Comparison of ENCODE assay signal across 13 mouse cellular contexts in the genomic region with DNA sequence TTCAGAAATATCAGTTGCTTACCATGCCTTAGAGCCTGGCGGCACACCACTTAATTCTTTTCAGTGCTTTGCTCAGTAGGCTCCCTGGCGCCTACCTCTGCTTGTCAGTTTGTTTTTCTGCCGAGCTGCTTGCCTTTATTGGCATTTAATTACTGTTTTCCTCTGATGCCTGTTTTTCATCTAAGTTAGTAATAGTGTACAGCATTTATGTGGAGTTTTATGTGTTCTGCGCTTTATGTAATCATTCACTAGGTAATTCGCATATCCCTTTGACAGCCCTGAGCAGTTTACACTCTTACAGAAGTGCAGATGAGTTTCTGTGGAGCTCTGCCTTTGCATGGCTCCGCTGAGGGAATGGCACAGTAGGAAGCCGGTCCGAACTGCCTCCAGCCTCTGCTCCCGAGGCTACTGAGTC.
A peak's percentile ranks its signal among the peaks of the same experiment; 100 is the strongest.
DNase-seq lines count a peak whose midpoint lies in the region; ATAC-seq and TF ChIP-seq lines count a peak whose summit lies in the region.
"Had no signal": no experiment of that assay in that cellular context is flagged by ENCODE, and none has a peak within 500 bp of the region (broad histone marks: within the 10 kb centered on the region; RNA-seq: fewer than 3 reads in every experiment).

No protein-coding gene starts in this region.

- no peak for ATAC-seq in heart, postnatal 0 days (ENCODE audit: insufficient read depth, low read depth)
- ATAC-seq in intestine, postnatal 0 days = no peak

- no peaks in the 10 kb centered on the region for H3K9me3 ChIP-seq in heart, postnatal 0 days (replicated peaks; ENCODE audit: control insufficient read depth, low read length)
- no peaks in the 10 kb centered on the region for H3K9me3 ChIP-seq in ES-E14 (ENCODE audit: control insufficient read depth, insufficient read depth, low read depth, low read length)
- no peaks in the 10 kb centered on the region for H3K9me3 ChIP-seq in intestine, postnatal 0 days (ENCODE audit: control insufficient read depth)
- H3K9me3 ChIP-seq: neural tube, embryonic 12.5 days had no signal

- no peaks in the 10 kb centered on the region for H3K27me3 ChIP-seq in heart, postnatal 0 days (ENCODE audit: control insufficient read depth, insufficient read depth, low read length)
- no peaks in the 10 kb centered on the region for H3K27me3 ChIP-seq in heart, adult 2 months (ENCODE audit: control insufficient read depth, insufficient read depth, low read length)
- H3K27me3 ChIP-seq in intestine, postnatal 0 days (replicated peaks; ENCODE audit: control insufficient read depth, insufficient read depth, low read length) = no peaks in the 10 kb centered on the region
- H3K27me3 ChIP-seq: neural tube, embryonic 12.5 days had no signal

- no peak for TF ChIP-seq EP300 in heart, postnatal 0 days (IDR thresholded peaks at IDR 0.05; ENCODE audit: low read depth)
- no peak for TF ChIP-seq EP300 in heart, adult 2 months (IDR thresholded peaks at IDR 0.05; ENCODE audit: insufficient read depth, low read depth, low read length)

- H3K27ac ChIP-seq in heart, postnatal 0 days (ENCODE audit: low read depth) = no peak overlapping the region
- no peak overlapping the region for H3K27ac ChIP-seq in heart, adult 2 months
- H3K27ac ChIP-seq in ES-E14 (ENCODE audit: insufficient read depth, low read depth, low read length, poor library complexity, severe bottlenecking) = no peak overlapping the region
- H3K27ac ChIP-seq in intestine, postnatal 0 days (ENCODE audit: low read depth, low read length) = peak overlapping the region; percentile 58
- H3K27ac ChIP-seq: neural tube, embryonic 12.5 days had no signal

- no peaks in the 10 kb centered on the region for H3K4me1 ChIP-seq in heart, postnatal 0 days (ENCODE audit: control insufficient read depth, insufficient read depth)
- H3K4me1 ChIP-seq in heart, adult 2 months (ENCODE audit: control insufficient read depth, insufficient read depth, low read length) = no peaks in the 10 kb centered on the region
- H3K4me1 ChIP-seq in ES-E14 (ENCODE audit: control insufficient read depth in 2 of 2, insufficient read depth in 2 of 2, low read length in 2 of 2, poor library complexity in 1 of 2) = peaks cover 0 to 5% of the 10 kb centered on the region in 2 experiments; a peak in 2 of 4 replicates
- H3K4me1 ChIP-seq in intestine, postnatal 0 days (replicated peaks; ENCODE audit: control insufficient read depth, insufficient read depth, low read length) = no peaks in the 10 kb centered on the region
- H3K4me1 ChIP-seq: neural tube, embryonic 12.5 days had no signal

- 39% methylated on average over 9 of the region's 9 CpGs for WGBS in heart, postnatal 0 days
- WGBS in heart, adult 2 months = 53% methylated on average over 9 of the region's 9 CpGs
- 16% methylated on average over 9 of the region's 9 CpGs for WGBS in intestine, postnatal 0 days

- no peak overlapping the region for H3K4me3 ChIP-seq in heart, postnatal 0 days (ENCODE audit: low read depth, low read length)
- H3K4me3 ChIP-seq in heart, adult 2 months = no peak overlapping the region
- no peak overlapping the region for H3K4me3 ChIP-seq in ES-E14 (ENCODE audit: insufficient read depth in 1 of 2, low read depth in 1 of 2, low read length in 2 of 2, poor library complexity in 1 of 2, severe bottlenecking in 1 of 2)
- H3K4me3 ChIP-seq in intestine, postnatal 0 days (ENCODE audit: low read depth, low read length) = no peak overlapping the region
- H3K4me3 ChIP-seq: neural tube, embryonic 12.5 days had no signal

- H3K9ac ChIP-seq in heart, postnatal 0 days (replicated peaks; ENCODE audit: low read depth, low read length) = no peak overlapping the region
- H3K9ac ChIP-seq in heart, adult 2 months (ENCODE audit: low read depth, low read length) = no peak overlapping the region
- H3K9ac ChIP-seq in ES-E14 (ENCODE audit: insufficient read depth, low read depth, low read length, poor library complexity, severe bottlenecking) = no peak overlapping the region
- H3K9ac ChIP-seq in intestine, postnatal 0 days (ENCODE audit: low read depth, low read length) = no peak overlapping the region
- H3K9ac ChIP-seq: neural tube, embryonic 12.5 days had no signal

- peaks cover 9% of the 10 kb centered on the region; the same call in 1 of the 2 replicates for H3K36me3 ChIP-seq in heart, postnatal 0 days (replicated peaks; ENCODE audit: control insufficient read depth, insufficient read depth, low read length)
- no peaks in the 10 kb centered on the region for H3K36me3 ChIP-seq in heart, adult 2 months (ENCODE audit: control insufficient read depth, insufficient read depth, low read length)
- H3K36me3 ChIP-seq in ES-E14 (ENCODE audit: control insufficient read depth, insufficient read depth, low read length, poor library complexity, severe bottlenecking) = no peaks in the 10 kb centered on the region
- H3K36me3 ChIP-seq in intestine, postnatal 0 days (ENCODE audit: control insufficient read depth, insufficient read depth) = peaks cover 10% of the 10 kb centered on the region; the same call in 1 of the 2 replicates

- DNase-seq in heart, postnatal 0 days (ENCODE audit: low spot score) = no peak
- DNase-seq in heart, adult 2 months = no peak
- peak; percentile 29 for DNase-seq in ES-E14 (ENCODE audit: low read depth, low spot score)
- peak; percentile 49 for DNase-seq in embryo, embryonic 11 days
- DNase-seq in adrenal gland, adult 18-20 months (ENCODE audit: low spot score in 2 of 2) = no peak
- DNase-seq in lung, postnatal 14 days = no peak
- no peak for DNase-seq in layer of hippocampus, postnatal 10 days (ENCODE audit: low spot score in 2 of 2)
- DNase-seq: adrenal gland, adult 2 months; cerebellum, adult 18-20 months; left cerebral cortex, postnatal 4 days; lung, postnatal 4 days had no signal

- no peak for TF ChIP-seq POLR2A in heart, adult 2 months (IDR thresholded peaks at IDR 0.05; ENCODE audit: insufficient read depth, low read depth, low read length)

- peak overlapping the region; percentile 16; the same call in 1 of the 2 replicates for H3K4me2 ChIP-seq in heart, postnatal 0 days (ENCODE audit: low read depth, low read length)
- peak overlapping the region; percentile 45 for H3K4me2 ChIP-seq in intestine, postnatal 0 days (replicated peaks; ENCODE audit: low read depth)
- H3K4me2 ChIP-seq: neural tube, embryonic 12.5 days had no signal

- intact Hi-C loops in heart, adult 2 months (cut with DNase I) = no loop called here

- no peak for TF ChIP-seq CTCF in heart, postnatal 0 days (IDR thresholded peaks at IDR 0.05; ENCODE audit: low read depth)
- no peak for TF ChIP-seq CTCF in heart, adult 2 months (IDR thresholded peaks at IDR 0.05)
- no peak for TF ChIP-seq CTCF in intestine, postnatal 0 days (IDR thresholded peaks at IDR 0.05; ENCODE audit: low read depth)

- in situ Hi-C loops in ES-E14 (cut with MboI; ENCODE audit: low sequenced_read_pairs in 2 of 2, unreplicated experiment in 2 of 2) = no loop called here

- H3K79me2 ChIP-seq in heart, adult 2 months (replicated peaks; ENCODE audit: control insufficient read depth, insufficient read depth, low read length) = no peaks in the 10 kb centered on the region

TF ChIP-seq in ES-E14, 5 proteins besides CTCF, POLR2A, EP300 and RAD21:
- no peak for TF ChIP-seq ZNF384 (IDR thresholded peaks at IDR 0.05; ENCODE audit: low read depth, low read length)
- TF ChIP-seq CHD2 (IDR thresholded peaks at IDR 0.05; ENCODE audit: low read depth, low read length) = no peak
- TF ChIP-seq MAFK (IDR thresholded peaks at IDR 0.05; ENCODE audit: insufficient read depth, low read depth, low read length) = no peak
- TF ChIP-seq ZC3H11A (IDR thresholded peaks at IDR 0.05; ENCODE audit: borderline replicate concordance, low read depth, low read length) = no peak
- no peak for TF ChIP-seq HCFC1 (IDR thresholded peaks at IDR 0.05; ENCODE audit: borderline replicate concordance, insufficient read depth, low read length)

Comparison
In these comparisons a context has a peak if more than half of its experiments do, and no peak if none do; other contexts are left out.
1. DNase-seq: peak in ES-E14 (single experiment) and embryo, embryonic 11 days (single experiment); none in heart, postnatal 0 days (single experiment), heart, adult 2 months (0 of 2), adrenal gland, adult 18-20 months (0 of 2), lung, postnatal 14 days (single experiment) and layer of hippocampus, postnatal 10 days (0 of 2).